Mouse (Mus musculus) spleen, postnatal 0 days (tissue): ENCODE measurements around the gene Slc16a9. TPM values are rescaled to one million over a fixed set of nuclear protein-coding genes. Genes with fewer than 3 reads are reported as not detected.

ENCODE experiments used
- polyA plus RNA-seq: library from polyadenylated mRNA; unstranded; fragments of >200 nt; fragmentation: Nextera tagmentation; extraction: Ambion mirVana; gene quantifications from 2 replicates; pipeline ENCODE4 v1.2.1, GENCODE M21; 2015

Slc16a9 gene
- 1.1 and 2.0 TPM in 2 replicates for polyA plus RNA-seq

GRCm38 (mm10) chr10:70244921-70245558 lies at the start of gene Slc16a9:
Gene Slc16a9, plus strand, starts transcription at chr10:70245100.

GRCm38 (mm10) chr10:70204505-70205399 lies 40.1 kb upstream of the Slc16a9 start, which contains the start of gene Mrln:
Gene Mrln, plus strand, starts transcription at chr10:70204664.

Other genes starting within 250 kb of the Slc16a9 start
- 15.2 and 16.7 TPM in 2 replicates for gene Ccdc6, start 148.0 kb upstream of the Slc16a9 start, polyA plus RNA-seq
- 0.49 TPM in 1 of 2 replicates, not detected in the other for gene Mrln, start 40.4 kb upstream of the Slc16a9 start, polyA plus RNA-seq
- gene Fam13c, start 195.4 kb downstream of the Slc16a9 start, polyA plus RNA-seq = 3.3 and 3.7 TPM in 2 replicates